Mouse (Mus musculus) G1E (cell line): ENCODE measurements around the gene Ap3b1.
A peak's percentile ranks its signal among the peaks of the same experiment; 100 is the strongest.

Experiments
- CTCF ChIP-seq: IDR thresholded peaks from 2 replicates; pipeline ENCODE4 v1.5.1; 2012; ENCODE audit warnings: low read depth, low read length, inconsistent platforms, mixed read lengths
- TAL1 ChIP-seq: conservative IDR thresholded peaks from 2 replicates; pipeline ENCODE4 v1.6.1; 2012; ENCODE audit warnings: low read depth, low read length, inconsistent platforms, mixed read lengths

GRCm38 (mm10) chr13:94560011-94560410, 201.3 kb downstream of the Ap3b1 start:
- TF ChIP-seq CTCF (peak; percentile 71), TAL1 (no peak)
